Mouse (Mus musculus): ENCODE data around the gene Anxa6. TPM values are rescaled to one million over a fixed set of nuclear protein-coding genes. Genes with fewer than 3 reads are reported as not detected.

Anxa6 gene
- polyA plus RNA-seq, 1 experiment from 2014 or later: 112 TPM

DNA sequence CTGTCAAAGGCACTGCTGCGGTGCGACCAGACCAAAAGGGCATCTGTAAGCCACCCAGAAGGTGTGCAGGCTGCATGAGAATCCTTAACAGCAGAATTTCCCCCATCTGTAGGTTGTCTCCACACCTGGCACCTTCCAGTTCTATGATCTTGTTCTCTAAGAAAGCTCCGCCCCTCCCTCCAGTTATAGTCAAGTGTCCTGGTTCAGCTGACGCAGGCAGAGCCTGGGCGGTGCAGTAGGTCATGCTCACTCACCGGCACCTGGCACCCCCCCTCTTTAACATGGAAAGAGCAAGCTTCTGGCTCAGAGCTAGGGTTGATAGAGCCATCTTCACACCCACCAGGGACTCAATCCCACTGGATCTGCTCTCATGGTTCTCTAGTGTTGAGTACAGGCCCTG is 104.0 kb downstream of the Anxa6 start:
- no peak overlapping the region for H3K4me3 ChIP-seq (ENCODE audit: low read depth, low read length)
- H3K36me3 ChIP-seq (replicated peaks; ENCODE audit: control insufficient read depth, insufficient read depth, low read depth, low read length): no peaks in the 10 kb centered on the region
- H3K4me2 ChIP-seq (ENCODE audit: low read depth, low read length): no peak overlapping the region
- 95% methylated on average over 6 of the region's 6 CpGs for WGBS
- H3K27ac ChIP-seq (replicated peaks; ENCODE audit: low read depth, low read length): no peak overlapping the region
- no peak for DNase-seq (ENCODE audit: low spot score)
- H3K27me3 ChIP-seq (ENCODE audit: control insufficient read depth, insufficient read depth, low read length): no peaks in the 10 kb centered on the region
- H3K9me3 ChIP-seq (replicated peaks; ENCODE audit: control insufficient read depth, low read length): no peaks in the 10 kb centered on the region
- no peak for ATAC-seq (replicated peaks; ENCODE audit: insufficient number of reproducible peaks, low FRiP score, low TSS enrichment, low read depth)
- H3K4me1 ChIP-seq (ENCODE audit: control insufficient read depth, insufficient read depth, low read length): no peaks in the 10 kb centered on the region
- no peak overlapping the region for H3K9ac ChIP-seq (replicated peaks; ENCODE audit: low read length)

Other genes starting within 250 kb of the Anxa6 start
- gene Cdc42se2, start 245.8 kb downstream of the Anxa6 start, polyA plus RNA-seq (2014; fragmentation: Nextera tagmentation; extraction: Ambion mirVana): 150 and 155 TPM in 2 replicates
- gene Lyrm7, start 172.5 kb downstream of the Anxa6 start, polyA plus RNA-seq (2014; fragmentation: Nextera tagmentation; extraction: Ambion mirVana): 7.4 and 9.6 TPM in 2 replicates
- gene Hint1, start 167.1 kb downstream of the Anxa6 start, polyA plus RNA-seq (2014; fragmentation: Nextera tagmentation; extraction: Ambion mirVana): 678 and 720 TPM in 2 replicates
- 70.6 and 76.2 TPM in 2 replicates for gene Gpx3, start 131.0 kb downstream of the Anxa6 start, polyA plus RNA-seq (2014; fragmentation: Nextera tagmentation; extraction: Ambion mirVana)
- 9.1 and 11.6 TPM in 2 replicates for gene Tnip1, start 70.5 kb downstream of the Anxa6 start, polyA plus RNA-seq (2014; fragmentation: Nextera tagmentation; extraction: Ambion mirVana)
- gene Ccdc69, start 44.7 kb upstream of the Anxa6 start, polyA plus RNA-seq (2014; fragmentation: Nextera tagmentation; extraction: Ambion mirVana): 0.49 and 0.50 TPM in 2 replicates
- 12.3 and 12.7 TPM in 2 replicates for gene Gm2a, start 64.7 kb upstream of the Anxa6 start, polyA plus RNA-seq (2014; fragmentation: Nextera tagmentation; extraction: Ambion mirVana)
- gene Slc36a3, start 118.3 kb upstream of the Anxa6 start, polyA plus RNA-seq (2014; fragmentation: Nextera tagmentation; extraction: Ambion mirVana): not detected in 2 replicates
- gene Slc36a2, start 151.6 kb upstream of the Anxa6 start, polyA plus RNA-seq (2014; fragmentation: Nextera tagmentation; extraction: Ambion mirVana): 0.11 and 0.38 TPM in 2 replicates
- 1.6 and 1.9 TPM in 2 replicates for gene Slc36a1, start 170.9 kb upstream of the Anxa6 start, polyA plus RNA-seq (2014; fragmentation: Nextera tagmentation; extraction: Ambion mirVana)